Mouse (Mus musculus) embryo, embryonic 10.5 days (tissue): ENCODE data around the gene Carm1.
"Not testable (repeated sequence)": the region's sequence is repeated elsewhere in the genome, so short reads cannot be mapped to it uniquely, and the experiment has no call there.

Experiments used
- DNase-seq: peaks from one replicate; pipeline ENCODE4 v3.0.0-alpha.2; 2015; ENCODE audit warnings: low spot score

Gene Carm1

DNA sequence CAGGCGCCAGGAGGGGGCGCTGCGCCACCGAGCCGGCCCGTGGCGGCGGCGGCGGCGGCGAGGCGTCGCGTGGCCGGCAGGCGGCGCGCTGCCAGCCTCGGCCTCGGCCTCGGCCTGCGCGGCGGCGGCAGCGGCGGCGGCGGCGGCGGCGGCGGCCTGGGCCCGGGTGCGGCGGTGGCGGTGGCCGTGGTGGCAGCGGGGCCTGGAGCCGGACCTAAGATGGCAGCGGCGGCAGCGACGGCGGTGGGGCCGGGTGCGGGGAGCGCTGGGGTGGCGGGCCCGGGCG is at the start of gene Carm1:
Carm1 (plus strand) TSS at position 106 of the 286 bp plus-strand sequence.
- DNase-seq = no peak

DNA sequence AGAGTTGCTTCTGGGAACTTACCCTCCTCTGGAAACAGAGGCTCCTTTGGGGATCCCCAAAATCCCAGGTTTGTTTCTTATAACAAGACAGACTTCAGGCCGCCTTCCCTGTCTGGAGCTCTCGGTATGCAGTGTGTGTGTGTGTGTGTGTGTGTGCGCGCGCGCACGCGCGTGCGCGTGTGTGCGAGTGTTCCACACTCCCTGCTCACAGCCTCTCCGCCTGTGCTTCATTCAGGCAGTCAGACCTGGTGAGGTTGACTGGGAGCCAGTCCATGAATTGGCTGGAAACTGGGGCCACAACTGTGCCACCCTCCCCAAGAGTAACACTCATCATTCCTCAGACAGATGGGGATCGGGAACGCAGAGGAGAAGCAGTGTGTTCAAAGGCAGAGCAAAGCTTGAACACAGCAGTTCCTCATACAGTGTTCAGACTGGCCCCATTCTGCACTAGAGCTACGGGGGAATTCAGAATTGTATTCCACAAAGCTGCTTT is 49.6 kb upstream of the Carm1 start:
- no peak for DNase-seq

DNA sequence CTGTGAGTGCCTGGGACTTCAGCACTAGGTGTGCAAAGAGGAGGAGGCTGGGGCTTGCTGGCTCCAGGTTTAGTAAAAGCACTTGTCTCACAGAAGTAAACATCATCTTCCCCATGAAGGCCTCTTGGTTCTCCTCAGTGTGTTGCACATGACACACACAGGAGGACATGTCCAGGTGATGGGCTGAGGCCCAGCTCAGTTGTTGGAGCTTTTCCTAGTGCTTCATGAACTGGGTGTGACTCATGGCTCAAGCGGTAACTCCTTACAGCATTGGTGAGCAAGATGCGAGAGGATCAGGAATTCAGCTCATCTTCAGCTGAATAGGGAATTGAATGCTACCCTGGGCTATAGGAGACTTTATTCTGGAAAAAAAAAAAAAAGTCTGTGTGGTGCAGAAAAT is 49.0 kb upstream of the Carm1 start:
- DNase-seq = no peak

DNA sequence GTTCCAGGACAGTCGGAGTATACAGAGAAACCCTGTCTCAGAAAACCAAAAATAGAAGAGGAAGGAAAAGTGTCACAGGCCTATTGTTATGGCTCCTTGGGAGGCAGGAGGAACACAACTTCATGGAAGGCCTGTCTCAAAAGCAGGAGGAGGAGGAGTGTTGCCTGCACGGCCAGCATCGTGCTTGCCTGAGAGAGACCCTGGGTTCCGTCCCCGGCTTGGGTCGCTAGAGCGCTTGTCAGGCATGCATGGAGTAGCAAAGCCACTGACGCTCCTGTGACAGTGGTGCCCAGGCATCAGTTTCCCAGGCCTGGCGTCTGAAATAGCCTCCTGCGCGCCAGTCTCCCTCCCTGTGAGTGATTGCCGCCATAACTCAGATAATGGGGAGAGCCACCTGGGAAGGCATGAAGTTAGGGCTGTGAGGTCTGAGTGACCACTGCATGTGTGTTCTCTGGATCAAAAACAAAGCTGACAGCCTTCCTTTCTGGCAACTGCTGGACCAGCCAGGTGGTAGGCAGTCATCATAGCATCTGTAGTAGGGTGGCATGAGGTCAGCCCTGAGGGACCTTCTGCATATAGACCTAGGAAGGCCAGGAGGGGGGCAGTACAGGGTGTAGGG is 48.3 kb upstream of the Carm1 start:
- DNase-seq = no peak

DNA sequence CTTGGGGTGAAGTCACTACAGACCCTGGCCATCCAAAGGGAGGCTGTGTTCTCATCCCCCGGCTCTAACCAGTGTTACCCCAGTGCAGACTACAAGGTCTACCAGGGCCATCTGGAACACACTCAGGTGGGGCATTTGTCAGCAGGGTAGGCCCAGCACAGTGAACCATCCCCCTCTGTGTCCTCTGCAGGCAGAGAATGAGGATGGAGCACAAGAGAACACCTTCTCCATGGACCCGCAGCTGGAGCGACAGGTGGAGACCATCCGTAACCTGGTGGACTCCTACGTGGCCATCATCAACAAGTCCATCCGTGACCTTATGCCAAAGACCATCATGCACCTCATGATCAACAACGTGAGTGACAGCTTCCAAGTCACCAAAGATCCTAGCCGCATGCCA is 43.3 kb upstream of the Carm1 start:
- DNase-seq = no peak

DNA sequence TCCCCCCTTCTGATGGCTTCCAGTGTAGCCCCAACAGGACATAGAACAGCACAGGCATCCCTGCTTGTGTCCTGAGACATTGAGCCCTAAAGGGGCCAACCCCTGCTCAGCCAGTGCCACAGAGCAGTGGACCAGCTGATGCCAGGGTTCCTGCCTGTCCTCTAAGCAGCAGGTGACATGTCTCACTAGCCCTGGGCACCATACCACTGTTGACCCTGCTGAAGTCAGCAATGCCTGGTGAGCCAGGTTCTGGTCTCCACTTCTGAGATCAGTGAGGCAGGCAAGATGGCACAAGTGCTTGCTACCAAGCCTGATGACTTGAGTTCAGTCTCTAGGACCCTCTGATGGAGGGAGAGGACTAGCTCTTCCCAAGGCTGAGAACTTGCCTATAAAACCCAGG is 40.9 kb upstream of the Carm1 start:
- DNase-seq = no peak

DNA sequence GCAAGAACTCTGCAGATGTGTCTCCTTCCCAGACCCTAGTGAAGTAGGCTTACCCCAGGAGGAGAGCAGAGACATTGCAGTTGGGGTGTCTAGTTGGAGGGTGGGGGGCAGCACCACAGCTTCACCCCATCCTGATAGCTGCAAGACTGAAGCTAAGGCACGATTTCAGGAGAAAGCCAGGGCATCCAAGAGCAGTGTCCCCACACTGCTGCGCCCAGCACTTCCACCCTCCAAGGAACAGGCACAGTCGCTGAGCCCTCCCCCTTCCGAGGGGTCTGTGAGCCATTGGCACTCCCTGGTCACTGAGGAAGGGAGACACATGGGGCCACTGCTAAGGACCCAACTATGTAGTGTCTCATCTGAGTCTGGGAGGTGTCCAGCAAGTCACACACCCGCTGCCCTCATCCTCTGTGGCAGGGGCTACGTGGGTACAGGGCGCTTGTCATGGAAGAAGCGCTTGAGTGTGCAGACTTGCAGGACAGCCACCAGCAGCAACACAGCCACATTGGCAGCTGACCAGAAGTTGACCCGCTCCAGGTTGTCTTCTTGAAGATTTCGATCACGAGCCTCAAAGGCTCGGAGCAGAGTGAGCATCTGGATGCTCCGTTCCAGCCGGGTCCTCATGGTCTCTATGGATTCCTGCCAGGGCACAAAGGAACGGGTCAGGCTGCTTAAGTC is 38.8 kb upstream of the Carm1 start:
- no peak for DNase-seq

DNA sequence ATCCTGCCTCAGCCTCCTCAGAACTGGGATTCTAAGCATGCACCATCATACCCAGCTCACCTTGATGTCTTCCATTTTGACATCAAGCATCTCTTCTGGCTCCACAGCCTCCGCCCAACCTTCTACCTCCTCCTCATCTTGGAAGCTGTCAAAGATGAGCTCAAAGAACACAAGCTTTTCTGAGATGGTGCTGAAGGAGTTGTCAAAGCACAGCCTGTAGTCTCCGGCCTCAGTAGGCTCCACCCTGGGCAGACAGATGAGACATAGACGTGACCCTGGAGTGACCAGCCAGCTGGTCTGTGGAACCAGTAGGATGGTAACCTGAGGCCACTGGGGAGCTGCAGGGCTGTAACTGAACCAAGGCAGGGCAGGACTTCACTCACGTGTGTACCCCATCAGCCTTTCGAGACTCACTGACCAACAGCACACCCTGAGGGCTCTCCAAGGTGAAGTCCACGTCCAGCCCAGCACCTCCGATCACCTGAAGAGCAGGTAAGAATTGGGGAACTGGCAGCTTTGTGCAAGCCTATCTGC is 37.8 kb upstream of the Carm1 start:
- no peak for DNase-seq

DNA sequence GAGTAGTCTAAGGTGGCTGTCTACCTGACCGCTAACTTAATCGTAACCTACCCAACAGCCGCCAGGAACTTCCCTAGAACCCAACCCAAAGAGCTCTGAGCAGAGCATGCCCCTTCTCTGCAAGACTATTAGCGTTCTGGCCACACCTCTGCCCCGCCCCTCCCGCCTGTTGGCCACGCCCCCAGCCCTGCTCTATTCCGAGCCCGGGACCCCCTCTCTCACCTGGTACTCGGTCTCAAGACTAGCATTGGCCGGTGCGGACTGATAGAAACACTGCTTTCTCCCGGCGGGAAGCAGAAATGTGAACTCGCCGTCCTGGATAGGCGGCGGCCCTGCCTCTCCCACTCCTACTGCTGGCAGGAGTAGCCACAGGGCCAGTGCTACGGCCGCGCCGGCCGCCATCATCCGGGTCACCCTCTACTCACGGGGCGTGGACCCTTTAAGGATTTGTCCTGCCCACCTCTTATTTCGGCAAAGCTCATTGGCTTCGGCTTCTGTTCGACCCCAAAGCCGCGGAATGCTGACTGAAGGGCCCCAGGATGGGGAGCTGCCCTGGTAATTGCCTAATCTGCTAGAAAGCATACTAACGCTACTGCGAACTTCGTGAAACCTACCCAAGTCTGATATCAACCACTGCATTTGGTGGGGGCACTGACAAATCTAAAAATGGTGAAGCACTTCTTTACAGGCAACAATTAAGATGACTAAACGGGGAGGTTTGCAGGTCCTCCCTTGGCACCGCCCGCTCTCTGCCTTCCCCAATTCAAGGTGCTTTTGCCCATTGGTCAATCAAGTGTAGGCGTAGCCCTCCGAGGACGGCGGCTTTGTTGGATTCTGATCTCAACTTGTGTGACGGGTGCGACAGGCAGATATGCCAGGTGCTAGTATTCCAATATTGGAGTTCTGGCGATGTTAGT is 36.7 kb upstream of the Carm1 start, which contains the start of gene Tmed1:
Tmed1 (minus strand) TSS at position 481 of the 917 bp plus-strand sequence.
- peak; percentile 97 for DNase-seq

DNA sequence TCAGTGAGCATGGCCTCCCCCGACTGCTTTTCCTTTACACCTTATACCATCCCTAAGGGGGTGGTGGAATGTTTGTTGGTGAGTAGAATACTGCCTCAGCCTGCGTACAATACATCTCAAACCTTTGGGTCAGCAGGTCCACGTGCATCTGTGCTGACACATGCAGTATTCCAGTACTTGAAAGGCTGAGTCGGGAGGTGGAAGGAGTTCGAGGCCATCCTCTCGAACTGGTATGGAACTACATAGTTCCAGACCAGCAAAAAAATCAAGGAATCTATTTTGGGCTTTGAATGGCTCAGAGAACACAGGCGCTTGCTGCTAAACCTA is 36.0 kb upstream of the Carm1 start:
- no peak for DNase-seq

DNA sequence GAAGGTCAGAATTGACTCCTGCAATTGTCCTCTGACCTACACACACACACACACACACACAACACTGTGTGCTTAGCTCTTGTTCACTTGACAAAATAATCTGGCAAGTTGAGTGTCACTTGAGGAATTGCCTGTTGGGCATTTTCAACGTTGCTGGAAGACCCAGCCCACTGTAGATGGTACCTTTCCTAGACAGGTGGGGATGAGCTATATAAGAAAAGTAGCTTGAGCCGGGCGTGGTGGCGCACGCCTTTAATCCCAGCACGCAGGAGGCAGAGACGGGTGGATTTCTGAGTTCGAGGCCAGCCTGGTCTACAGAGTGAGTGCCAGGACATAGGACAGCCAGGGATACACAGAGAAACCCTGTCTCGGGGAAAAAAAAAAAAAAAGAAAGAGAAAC is 35.6 kb upstream of the Carm1 start:
- no peak for DNase-seq

DNA sequence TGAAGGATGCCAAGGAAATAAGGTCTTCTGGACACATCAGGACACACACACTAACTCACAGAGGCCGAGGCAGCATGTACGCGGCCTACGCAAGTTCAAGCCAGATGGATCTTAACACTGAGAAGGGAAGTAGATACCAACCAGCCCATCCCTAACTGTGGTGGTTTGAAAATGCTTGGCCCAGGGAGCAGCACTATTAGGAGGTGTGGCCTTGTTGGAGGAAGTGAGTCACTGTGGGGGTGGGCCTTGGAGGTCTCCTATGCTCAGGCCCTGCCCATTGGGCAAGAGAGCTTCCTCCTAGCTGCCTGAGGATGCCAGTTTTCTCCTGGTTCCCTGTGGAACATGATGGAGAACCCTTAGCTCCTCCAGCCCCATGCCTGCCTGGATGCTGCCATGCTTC is 33.2 kb upstream of the Carm1 start:
- no peak for DNase-seq

DNA sequence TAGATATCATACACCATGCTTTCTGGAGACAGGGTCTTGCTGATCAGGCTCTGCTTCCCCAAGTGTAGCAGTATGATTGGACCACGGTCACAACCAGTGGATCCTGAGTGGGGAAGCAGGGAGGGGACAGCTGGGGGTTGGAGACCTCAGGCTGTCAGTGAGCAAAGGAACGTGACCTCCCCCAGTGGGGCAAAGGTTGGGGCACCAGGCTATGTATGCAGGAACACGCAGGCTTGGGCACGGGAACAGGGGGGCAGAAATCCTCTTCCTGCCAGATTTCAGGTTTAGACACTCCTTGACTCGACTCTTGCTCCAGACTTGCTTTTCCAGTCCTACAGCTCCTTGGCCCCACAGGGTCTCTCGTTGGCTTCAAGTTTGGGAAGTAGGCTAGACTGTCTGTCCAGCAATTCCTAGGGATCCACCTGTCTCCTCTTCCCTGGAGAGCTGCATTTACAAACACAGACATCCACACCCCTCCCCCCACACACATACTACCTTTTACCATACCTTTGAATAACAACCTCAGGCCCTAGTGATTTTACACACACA is 28.7 kb upstream of the Carm1 start:
- no peak for DNase-seq

DNA sequence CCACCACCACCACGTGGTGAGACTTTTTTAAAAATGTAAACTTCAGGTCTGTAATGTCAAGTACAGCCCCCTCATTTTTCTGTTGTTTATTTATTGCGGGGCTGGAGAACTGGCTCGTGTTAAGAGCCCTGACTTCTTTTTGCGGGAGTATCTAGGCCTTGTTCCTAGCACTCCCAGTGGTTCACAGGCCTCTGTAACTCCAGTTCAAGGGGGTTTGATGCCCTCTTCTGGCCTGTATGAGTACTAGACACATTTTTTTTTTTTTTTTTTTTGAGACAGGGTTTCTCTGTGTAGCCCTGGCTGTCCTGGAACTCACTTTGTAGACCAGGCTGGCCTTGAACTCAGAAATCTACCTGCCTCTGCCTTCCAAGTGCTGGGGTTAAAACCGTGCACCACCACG is 28.0 kb upstream of the Carm1 start:
- DNase-seq = not testable (repeated sequence)

DNA sequence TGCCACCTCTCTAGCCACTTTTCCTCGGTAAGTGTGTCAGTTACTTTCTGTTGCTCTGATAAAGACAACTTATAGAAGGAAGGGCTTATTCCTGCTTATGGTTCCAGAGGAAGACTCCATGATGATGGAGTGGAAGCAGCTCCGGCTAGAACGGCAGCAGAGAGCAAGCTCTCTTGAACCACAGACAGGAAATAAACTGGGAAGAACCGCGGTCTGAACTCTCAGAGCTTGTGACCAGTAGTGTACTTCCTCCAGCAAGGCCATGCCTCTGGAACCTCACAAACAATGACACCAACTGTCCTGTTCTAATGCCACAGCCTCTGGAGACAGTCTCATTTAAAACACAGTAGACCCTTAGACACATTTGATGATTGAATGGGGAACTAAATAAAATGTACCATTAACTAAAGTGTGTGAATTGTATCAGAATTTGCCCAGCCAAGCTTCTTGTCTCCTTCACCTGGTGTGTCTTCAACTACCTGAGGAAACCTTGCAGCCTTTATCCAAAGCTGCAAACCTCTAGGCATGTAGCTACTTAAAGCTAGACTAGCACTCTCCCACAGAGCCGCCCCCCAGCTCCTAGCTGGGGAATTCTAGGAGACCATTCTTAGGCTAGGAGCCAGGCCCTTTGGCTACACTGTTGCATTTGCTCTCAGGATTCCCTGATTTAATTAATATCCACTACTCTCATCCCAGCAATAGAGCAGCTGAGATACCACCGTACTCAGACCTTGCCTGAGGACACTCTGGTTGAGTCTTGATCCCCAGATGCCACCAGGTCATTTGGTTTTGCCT is 21.4 kb upstream of the Carm1 start:
- no peak for DNase-seq

DNA sequence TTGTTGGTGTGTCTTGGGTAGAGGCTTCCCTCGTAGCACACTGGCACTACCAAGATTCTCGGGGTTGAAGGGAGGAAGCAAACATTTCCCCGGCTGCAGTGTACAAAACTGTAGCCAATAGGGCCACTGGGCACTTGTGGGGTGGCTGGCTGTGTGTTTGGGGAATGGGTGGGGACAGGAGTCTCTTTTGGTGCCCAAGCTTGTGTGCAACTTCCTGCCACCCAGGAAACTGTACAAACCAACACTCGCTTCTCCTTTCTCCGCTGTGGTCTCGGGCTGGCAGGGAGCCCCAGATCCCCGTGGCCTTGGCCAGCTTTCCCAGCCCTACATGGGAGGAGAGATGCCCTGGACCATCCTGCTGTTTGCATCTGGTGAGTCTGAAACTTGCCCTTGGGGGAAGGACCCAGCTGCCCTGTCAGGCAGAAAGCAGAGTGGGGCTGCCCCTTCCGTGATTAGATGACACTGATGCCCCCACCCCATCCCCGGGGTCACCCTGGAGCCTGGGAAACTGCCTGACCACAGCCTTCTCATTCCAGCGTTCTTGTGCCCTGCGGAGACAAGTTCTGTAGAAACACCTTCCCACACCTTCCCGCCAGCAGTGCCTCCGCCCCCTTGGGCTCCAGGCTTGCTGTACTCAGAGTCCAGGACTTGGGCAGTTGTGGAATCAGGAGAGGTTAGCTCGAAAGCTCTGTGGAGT is 20.6 kb upstream of the Carm1 start, which contains the start of gene AB124611:
AB124611 (plus strand) TSS at position 240 of the 697 bp plus-strand sequence.
- DNase-seq = no peak

DNA sequence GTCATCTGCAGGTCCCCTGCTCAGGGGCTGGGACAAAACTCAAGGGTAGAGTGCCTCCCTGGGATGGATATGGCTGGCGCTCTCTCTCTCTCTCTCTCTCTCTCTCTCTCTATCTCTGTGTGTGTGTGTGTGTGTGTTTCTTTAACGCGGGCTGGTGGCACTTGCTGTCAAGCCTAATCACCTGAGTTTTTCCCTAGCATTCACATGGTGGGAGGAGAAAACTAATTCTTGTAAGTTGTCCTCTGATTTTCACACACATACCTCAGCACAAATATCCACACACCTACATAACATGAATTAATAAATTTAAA is 20.1 kb upstream of the Carm1 start:
- DNase-seq = no peak

DNA sequence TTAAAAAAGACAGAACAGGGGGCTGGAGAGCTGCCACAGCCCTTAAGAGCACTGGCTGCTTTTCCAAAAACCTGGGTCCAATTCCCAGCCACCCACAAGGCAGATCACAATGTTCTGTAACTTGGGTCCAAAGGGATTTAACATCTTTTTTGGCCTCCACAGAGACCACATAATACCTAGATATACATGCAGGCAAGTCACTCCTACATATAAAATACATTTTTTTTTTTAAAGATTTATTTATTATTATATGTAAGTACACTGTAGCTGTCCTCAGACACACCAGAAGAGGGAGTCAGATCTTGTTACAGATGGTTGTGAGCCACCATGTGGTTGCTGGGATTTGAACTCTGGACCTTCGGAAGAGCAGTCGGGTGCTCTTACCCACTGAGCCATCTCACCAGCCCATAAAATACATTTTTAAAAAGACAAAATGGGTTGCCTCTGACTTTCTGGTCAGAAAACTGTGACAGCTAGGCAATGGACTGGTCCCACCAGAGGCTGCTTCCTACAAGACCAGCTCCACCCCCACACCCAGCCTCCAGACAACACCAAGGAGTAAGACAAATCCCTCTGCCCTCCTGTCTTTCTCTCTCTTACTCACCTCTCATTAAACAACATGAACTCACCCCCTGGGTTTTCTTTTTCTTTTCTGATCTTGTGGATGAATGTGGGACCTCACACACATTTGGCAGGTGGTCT is 19.4 kb upstream of the Carm1 start:
- no peak for DNase-seq

DNA sequence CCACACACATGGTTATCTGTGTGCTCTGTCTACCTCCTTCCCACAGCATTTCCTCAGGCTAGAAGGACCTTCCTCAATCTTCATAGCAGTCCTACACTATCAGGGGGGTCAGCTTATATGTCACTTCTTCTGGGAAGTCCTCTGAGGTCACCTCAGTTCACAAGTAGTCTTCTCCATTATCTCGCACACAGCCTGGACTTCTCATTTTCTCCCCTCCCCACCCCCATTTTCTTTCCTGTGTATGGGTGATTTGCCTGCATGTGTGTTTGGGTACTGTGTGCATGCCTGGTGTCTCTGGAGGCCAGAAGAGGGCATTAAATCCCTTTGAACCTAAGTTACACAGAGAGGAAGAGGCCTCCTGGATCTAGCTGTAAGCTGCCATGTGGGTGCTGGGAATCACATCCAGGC is 18.8 kb upstream of the Carm1 start:
- DNase-seq = no peak

DNA sequence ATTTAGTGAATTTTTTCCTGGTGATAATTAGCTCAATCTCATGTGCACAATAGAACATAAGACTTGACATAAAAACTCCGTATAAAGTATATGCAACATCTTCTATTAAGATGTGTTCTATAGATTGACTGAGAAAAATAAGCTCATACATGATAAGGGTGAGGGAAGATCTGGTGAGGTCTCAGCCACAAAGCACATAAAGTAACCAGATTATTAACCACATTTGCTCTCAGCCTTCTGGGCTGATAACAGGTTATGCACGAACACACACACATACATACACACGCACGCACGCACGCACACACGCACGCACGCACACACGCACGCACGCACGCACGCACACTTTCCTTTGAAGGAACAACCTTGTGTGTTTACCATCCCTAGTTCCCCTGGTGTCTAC is 10.2 kb upstream of the Carm1 start:
- no peak for DNase-seq

DNA sequence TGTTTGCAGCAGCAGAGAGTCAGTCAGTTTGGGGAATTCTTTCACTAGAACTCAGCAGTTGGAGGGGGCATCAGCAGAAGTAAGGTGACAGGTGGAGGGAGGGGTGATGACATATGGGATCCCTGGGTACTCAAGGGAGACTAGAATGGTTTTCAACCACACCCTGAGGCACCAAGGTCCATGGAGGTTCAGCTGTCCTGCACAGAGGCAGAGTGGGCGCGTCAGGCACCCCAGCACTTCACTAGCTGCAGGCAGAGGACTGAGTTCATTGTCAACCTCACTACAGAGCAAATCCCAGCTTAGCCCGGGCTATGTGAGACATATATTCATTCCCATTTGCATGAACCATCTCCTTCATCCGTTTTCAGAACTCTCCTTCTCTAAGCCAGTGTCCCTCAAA is 9.7 kb upstream of the Carm1 start:
- DNase-seq = no peak
